Mouse (Mus musculus) MEL-GATA-1-ER (cell line): Measurements from ENCODE around the gene Kremen2.

Experiments used
- DNase-seq: peaks from one replicate; pipeline ENCODE4 v3.0.0-alpha.2; 2012; ENCODE audit warnings: low read depth; ENCODE audit errors: extremely low read depth

The Kremen2 gene

GRCm38 (mm10) chr17:23760231-23760630 is 14.6 kb upstream of the Kremen2 start:
- DNase-seq = no peak

GRCm38 (mm10) chr17:23758801-23759200 is 13.2 kb upstream of the Kremen2 start:
- no peak for DNase-seq

DNA sequence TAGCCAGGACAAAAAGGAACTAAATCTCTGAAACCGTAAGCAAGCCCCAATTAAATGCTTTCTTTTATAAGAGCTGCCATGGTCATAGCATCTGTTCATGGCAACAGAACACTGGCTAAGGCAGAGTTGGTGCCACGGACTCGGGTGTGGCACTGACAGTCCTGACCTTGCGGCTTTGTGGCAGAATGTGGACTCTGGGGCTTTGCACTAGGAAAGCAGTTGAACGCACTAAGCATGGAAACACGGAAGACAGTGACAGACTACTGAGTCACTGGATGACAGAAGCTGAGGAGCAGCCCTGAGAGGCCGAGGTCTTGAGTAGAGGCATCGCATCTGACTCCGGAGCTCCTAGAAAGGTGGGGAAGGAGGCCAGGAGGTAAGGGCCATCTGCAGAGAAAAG is 11.9 kb upstream of the Kremen2 start:
- DNase-seq = no peak

- DNase-seq = no peak
Observed at GRCm38 (mm10) chr17:23755689-23756088, 10.1 kb upstream of the Kremen2 start.

DNA sequence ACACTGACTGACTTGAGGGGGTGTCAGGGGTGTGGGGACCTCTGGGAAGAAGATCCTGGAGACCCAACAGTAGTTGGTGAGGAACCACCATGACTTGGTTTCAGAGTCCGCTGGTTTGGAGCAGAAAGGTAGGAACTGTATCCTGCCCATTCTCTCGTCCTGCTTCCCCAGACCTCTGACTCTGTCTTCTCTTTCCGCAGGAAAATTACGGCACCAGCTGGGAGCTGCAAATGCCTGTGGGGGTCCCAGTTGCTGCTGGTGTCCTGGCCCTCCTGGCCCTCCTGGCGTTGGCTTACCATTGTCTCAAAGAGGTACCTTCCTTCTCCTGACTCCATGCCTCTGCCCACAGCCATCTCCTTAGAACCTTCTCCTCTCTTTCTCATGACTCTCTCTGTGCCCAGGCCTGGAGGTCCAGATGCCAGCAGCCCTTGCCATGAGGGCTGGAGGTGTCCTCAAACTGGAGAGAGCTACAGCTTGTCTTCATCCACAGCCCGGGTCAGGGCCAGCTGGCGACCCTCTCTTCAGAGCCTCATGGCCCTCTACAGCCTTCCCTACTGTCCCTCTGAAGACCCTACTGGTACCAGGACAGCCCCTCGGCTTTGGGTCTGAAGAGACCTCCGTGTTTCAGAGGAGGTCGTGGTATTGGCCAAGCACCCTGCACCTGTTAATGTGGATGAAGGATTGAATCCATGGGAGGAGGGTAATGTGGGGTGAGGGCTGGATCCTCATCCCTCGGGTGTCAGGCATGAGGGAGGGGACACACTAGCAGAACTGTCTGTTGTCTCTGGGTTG is 4.0 kb upstream of the Kremen2 start:
- DNase-seq = no peak

DNA sequence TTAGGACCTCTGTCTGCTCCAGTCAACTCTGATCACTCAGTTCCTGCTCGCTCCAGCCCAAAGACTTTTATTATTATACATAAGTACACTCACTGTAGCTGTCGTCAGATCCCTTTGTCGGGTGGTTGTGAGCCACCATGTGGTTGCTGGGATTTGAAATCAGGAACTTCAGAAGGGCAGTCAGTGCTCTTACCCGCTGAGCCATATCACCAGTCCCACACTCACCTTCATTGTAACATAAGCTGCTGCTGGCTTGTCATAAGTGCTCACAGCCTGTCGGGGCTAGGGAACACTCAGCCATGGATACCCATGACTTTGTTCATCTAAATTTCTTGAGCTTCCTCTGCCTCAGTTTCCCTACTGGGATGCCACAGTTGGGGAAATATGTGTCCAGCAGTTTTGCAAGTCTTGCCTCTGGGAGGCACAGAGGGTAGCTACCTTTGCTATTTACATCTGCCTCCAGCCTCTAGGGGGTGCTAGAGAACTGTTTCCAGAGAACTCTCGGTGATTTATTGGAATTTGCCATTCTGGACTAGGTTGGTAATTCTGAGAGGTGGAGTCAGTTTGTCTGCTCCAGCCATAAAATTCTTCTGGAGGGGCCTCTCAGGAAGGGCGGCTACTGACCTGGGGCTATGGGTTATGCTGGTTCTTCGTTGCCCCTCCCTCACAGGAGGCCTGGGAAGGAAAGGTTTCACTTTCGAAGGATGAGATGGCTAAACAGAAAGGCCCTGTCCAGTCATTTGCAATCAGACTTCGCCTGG is 3.2 kb upstream of the Kremen2 start:
- peak; percentile 76 for DNase-seq

- no peak for DNase-seq
Observed at GRCm38 (mm10) chr17:23748026-23748425, 2.4 kb upstream of the Kremen2 start.

GRCm38 (mm10) chr17:23747471-23747870 is 1.8 kb upstream of the Kremen2 start:
- no peak for DNase-seq

DNA sequence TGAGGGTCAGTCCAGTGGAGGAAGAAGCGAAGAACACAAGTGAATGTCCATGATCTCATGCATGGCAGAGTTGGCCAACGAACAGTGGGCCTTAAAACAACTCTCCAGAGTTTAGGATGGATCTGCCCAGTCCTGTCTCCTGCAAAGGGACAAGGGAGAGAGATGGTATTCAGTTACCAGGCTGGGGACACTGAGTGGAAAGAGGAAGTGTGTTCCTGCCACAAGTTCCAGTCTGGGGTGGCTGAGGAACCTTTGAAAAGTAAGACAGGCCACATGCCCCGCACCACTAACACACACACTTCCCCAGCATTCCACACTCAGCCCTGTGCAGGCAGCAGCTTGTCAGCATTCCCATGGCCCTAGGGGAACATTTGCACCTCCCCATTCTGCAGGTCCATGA is 1.1 kb upstream of the Kremen2 start:
- DNase-seq = peak; percentile 55

- DNase-seq = no peak
Observed at GRCm38 (mm10) chr17:23746311-23746710, 678 bp upstream of the Kremen2 start.

DNA sequence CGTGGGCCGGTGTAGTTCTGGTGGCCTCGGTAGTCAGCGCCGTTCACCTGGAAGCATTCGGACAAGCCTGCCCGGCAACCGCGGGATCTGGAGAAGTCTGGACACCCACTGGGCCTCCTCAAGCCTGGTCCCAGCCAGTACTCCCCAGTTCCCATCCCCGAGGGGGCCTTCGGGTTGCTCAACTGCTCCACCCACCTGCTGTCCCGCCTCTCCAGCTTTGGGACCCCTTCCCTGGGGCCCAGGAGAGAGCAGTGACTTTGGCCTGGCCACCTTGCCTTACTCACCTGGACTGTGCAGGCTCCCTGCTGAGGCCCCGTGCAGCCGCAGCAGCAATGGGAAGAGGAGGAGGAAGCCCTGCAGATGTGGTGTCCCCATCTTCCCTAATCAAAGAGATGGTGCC is 982 bp downstream of the Kremen2 start:
- no peak for DNase-seq

DNA sequence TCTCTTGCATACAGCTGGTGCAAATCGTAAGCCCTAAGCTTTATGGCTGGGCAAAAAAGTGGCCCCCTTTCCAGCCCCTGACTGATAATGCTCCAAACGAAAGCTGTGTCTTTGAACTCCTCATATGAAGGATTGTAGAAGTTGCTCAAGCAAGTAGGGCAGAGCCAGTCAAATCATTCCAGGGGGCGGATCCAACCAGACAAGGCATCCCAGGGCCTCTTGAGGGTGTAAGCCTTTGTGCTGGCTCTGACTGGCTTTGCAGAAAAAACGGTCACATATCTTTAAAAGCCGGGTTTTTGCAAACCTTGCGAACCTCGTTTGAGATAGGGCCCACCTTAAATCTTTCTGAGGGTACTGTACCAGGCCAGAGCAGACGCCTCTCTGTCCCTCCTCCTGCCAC is 1.6 kb downstream of the Kremen2 start:
- DNase-seq = no peak

DNA sequence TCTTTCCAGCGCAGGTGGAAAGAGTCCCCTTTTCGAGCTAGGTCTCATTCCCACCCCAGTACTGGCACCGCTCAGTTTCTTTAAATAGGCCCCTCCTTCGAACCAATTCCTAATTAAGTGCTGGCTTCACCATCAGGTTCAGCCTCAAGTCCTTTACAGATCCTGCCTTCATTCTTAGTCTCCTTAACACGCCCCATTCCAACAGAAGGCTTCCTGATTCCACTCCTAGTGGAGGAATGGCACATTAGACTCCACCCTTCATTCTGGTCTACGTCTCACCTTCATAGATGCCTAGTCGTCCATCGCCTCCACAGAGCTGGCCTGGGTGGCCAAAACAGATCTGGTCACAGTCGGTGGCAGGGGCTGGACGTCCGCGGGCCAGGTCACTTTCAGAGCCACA is 2.7 kb downstream of the Kremen2 start:
- no peak for DNase-seq

GRCm38 (mm10) chr17:23742210-23742793 is 3.3 kb downstream of the Kremen2 start:
- DNase-seq = no peak

DNA sequence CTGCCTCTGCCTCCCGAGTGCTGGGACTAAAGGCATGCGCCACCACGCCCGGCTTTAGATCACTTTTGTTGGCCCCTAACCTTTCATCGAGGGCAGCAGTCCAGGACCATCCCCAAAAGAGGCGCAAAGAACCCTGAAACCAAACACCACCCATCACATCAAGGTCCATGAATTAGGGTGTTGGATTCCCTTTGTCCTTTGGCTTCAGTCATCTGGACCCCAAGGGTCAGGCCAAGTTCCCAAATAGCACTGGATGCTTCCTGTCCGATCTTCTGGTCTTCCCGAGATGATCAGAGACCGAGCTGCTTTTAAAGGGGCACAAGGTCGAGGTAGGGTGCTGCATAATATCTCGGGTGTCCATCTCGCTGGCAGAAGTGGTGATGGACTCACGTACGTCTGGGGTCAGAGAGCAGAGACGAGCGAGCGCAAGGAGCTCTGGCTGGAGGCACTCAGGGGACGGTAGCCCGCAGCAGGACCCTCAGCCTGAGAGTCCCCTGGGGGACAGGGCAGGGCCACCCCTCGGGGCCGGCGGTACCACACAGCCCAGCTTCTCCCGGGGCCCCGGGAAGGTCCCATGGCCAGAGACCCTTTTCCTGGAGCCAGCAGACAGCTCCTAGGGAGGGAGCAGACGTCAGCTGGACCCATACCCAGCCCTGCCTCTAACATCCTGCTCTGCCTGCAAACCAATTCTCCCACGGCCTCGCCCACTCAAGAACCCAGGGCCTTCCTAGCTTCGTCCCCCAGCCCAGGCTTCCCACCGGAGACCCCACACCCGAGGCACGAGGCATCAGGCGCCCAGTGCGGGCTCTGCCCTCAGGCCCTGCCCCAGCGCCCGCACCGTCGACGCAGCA is 4.0 kb downstream of the Kremen2 start:
- no peak for DNase-seq

GRCm38 (mm10) chr17:23740598-23741021 is 5.0 kb downstream of the Kremen2 start, which contains the start of gene Paqr4:
Gene Paqr4, minus strand, starts transcription at chr17:23740867.
- DNase-seq = peak; percentile 17

DNA sequence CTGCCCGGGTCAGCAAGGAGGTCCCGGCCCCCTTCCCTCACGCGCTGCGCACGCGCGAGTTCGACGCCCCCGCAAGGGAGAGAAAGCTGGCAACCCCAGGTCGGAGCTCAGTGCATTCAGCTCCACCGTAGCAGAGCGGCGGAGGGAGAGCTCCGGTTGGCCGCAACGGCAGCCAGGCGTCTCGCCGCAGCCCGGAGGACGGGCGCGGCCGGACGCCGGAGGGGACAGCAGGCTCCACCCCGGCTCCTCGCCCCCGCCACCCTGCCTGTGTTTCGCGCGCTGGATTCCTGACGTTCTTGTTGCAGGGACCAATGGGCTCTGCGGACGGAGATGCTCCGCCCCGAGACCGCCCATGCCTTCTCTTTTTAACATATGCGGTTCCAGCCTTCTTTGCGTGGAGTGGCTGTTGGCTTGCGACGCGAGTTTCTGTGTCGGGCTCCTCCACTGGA is 5.5 kb downstream of the Kremen2 start:
- DNase-seq = peak; percentile 67

- DNase-seq = no peak
Observed at GRCm38 (mm10) chr17:23739202-23740135, 6.2 kb downstream of the Kremen2 start.

GRCm38 (mm10) chr17:23738836-23739201 is 6.8 kb downstream of the Kremen2 start:
- no peak for DNase-seq
